Mouse (Mus musculus): ENCODE measurements at regions not wholly inside any gene's neighbourhood (a gene's known extent, or its start where the extent isn't known, plus 50 kb on each side); places are given as distances from the start of the nearest gene placed in this dataset.
"Not testable (repeated sequence)": the region's sequence is repeated elsewhere in the genome, so short reads cannot be mapped to it uniquely, and the experiment has no call there.

GRCm38 (mm10) chr15:92997933-92998332, 277.0 kb downstream of the Gxylt1 start:
- no peak for DNase-seq (ENCODE audit: low read depth, low spot score)

- no peak for DNase-seq (ENCODE audit: low read depth, low spot score)
Measured at GRCm38 (mm10) chr15:92994191-92994671, 280.7 kb downstream of the Gxylt1 start.

GRCm38 (mm10) chr15:92993538-92994190, 281.3 kb downstream of the Gxylt1 start:
- no peak for DNase-seq (ENCODE audit: low read depth, low spot score)

- no peak for DNase-seq (ENCODE audit: low read depth, low spot score)
Measured at GRCm38 (mm10) chr15:92975774-92976173, 299.2 kb downstream of the Gxylt1 start.

GRCm38 (mm10) chr15:92974931-92975330, 300.0 kb downstream of the Gxylt1 start:
- no peak for DNase-seq (ENCODE audit: low read depth, low spot score)

- DNase-seq (ENCODE audit: low read depth, low spot score) = no peak
Measured at GRCm38 (mm10) chr15:92973651-92974229, 301.2 kb downstream of the Gxylt1 start.

GRCm38 (mm10) chr15:92965556-92965955, 309.4 kb downstream of the Gxylt1 start:
- no peak for DNase-seq (ENCODE audit: low read depth, low spot score)

GRCm38 (mm10) chr15:92964901-92965300, 310.1 kb downstream of the Gxylt1 start:
- DNase-seq (ENCODE audit: low read depth, low spot score) = no peak

GRCm38 (mm10) chr15:92964131-92964530, 310.8 kb downstream of the Gxylt1 start:
- DNase-seq (ENCODE audit: low read depth, low spot score) = no peak

GRCm38 (mm10) chr15:92950912-92951311, 324.1 kb downstream of the Gxylt1 start:
- DNase-seq (ENCODE audit: low read depth, low spot score) = not testable (repeated sequence)

- no peak for DNase-seq (ENCODE audit: low read depth, low spot score)
Measured at GRCm38 (mm10) chr15:92946216-92946615, 328.8 kb downstream of the Gxylt1 start.

GRCm38 (mm10) chr15:92903821-92904220, 371.2 kb downstream of the Gxylt1 start:
- no peak for DNase-seq (ENCODE audit: low read depth, low spot score)

GRCm38 (mm10) chr15:92897277-92897676, 377.7 kb downstream of the Gxylt1 start:
- DNase-seq (ENCODE audit: low read depth, low spot score) = no peak

- no peak for DNase-seq (ENCODE audit: low read depth, low spot score)
Measured at GRCm38 (mm10) chr15:92895836-92896235, 379.1 kb downstream of the Gxylt1 start.

GRCm38 (mm10) chr15:92876438-92876837, 398.5 kb downstream of the Gxylt1 start:
- no peak for DNase-seq (ENCODE audit: low read depth, low spot score)

- no peak for DNase-seq (ENCODE audit: low read depth, low spot score)
Measured at GRCm38 (mm10) chr15:92864106-92864505, 410.9 kb downstream of the Gxylt1 start.

GRCm38 (mm10) chr15:92850854-92851253, 424.1 kb downstream of the Gxylt1 start:
- DNase-seq (ENCODE audit: low read depth, low spot score) = no peak

- DNase-seq (ENCODE audit: low read depth, low spot score) = no peak
Measured at GRCm38 (mm10) chr15:92840035-92840434, 434.9 kb downstream of the Gxylt1 start.

GRCm38 (mm10) chr15:92839611-92840010, 435.4 kb downstream of the Gxylt1 start:
- peak; percentile 3 for DNase-seq (ENCODE audit: low read depth, low spot score)

- no peak for DNase-seq (ENCODE audit: low read depth, low spot score)
Measured at GRCm38 (mm10) chr15:92826136-92826535, 429.5 kb downstream of the Pdzrn4 start.

All from retina, postnatal 7 days (tissue).